ENCODE assay signal across 8 mouse cellular contexts in the genomic region with DNA sequence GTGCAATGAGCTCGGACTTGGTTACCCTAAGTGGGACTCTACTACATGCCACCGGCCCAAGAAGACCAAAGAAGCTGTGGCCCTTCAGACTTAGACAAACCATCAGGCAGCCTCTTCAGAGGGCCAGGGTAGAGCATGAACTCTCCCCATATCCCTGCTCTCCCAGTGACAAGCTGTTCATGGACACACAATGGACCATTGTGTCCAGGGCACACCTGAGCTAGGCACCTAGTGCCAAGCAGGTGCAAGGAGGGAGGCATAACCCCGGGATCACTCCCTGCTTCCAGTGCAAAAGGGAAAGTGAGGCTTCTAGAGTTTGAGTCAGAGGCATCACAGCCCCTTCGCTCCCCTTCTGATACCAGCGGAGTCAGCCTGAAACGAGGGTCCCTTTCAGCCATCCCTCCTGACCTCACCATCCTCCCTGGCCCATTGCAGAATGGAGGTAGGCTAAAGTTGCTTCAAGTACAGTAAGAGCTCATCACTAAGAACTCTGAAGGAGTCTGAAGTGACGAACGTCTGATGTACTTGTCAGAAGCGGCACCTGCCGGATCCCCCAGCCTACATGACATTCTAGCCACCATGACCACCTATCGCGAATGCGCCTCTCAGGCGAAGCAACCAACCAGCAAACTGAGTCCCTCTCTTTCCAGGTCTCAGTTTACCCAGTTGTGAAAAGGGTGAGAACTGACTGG. TPM values are rescaled to one million over a fixed set of nuclear protein-coding genes. Genes with fewer than 3 reads are reported as not detected.
DNase-seq lines count a peak whose midpoint lies in the region; ATAC-seq lines count a peak whose summit lies in the region.

No protein-coding gene starts in this region.

- no peaks in the 10 kb centered on the region for H3K9me3 ChIP-seq in kidney, embryonic 14.5 days (ENCODE audit: control insufficient read depth, low read length)
- no peaks in the 10 kb centered on the region for H3K9me3 ChIP-seq in hindbrain, embryonic 13.5 days
- H3K9me3 ChIP-seq in midbrain, embryonic 13.5 days, result no peaks in the 10 kb centered on the region

- ATAC-seq in kidney, embryonic 14.5 days (ENCODE audit: low FRiP score, low TSS enrichment), result no peak
- ATAC-seq in hindbrain, embryonic 13.5 days (ENCODE audit: low FRiP score), result no peak
- no peak for ATAC-seq in midbrain, embryonic 13.5 days

- no peak for DNase-seq in kidney, adult 8-10 months
- DNase-seq in T-cell, adult 2 months (ENCODE audit: low spot score), result peak; percentile 29
- DNase-seq in embryo, embryonic 10 days (ENCODE audit: low spot score), result no peak
- DNase-seq in thymus, postnatal 0 days (ENCODE audit: low spot score), result no peak
- no peak for DNase-seq in kidney, adult 9 months

- H3K4me3 ChIP-seq in kidney, embryonic 14.5 days (ENCODE audit: low read length), result peak overlapping the region; percentile 70
- peak overlapping the region; percentile 69 for H3K4me3 ChIP-seq in hindbrain, embryonic 13.5 days
- H3K4me3 ChIP-seq in midbrain, embryonic 13.5 days (replicated peaks), result peak overlapping the region; percentile 72

- H3K27ac ChIP-seq in kidney, embryonic 14.5 days (ENCODE audit: low read depth, low read length), result no peak overlapping the region
- no peak overlapping the region for H3K27ac ChIP-seq in hindbrain, embryonic 13.5 days
- no peak overlapping the region for H3K27ac ChIP-seq in midbrain, embryonic 13.5 days

- H3K9ac ChIP-seq in kidney, embryonic 14.5 days (ENCODE audit: low read depth, low read length), result peak overlapping the region; percentile 64
- H3K9ac ChIP-seq in hindbrain, embryonic 13.5 days, result peak overlapping the region; percentile 77
- peak overlapping the region; percentile 80 for H3K9ac ChIP-seq in midbrain, embryonic 13.5 days (replicated peaks)

- no peaks in the 10 kb centered on the region for H3K36me3 ChIP-seq in kidney, embryonic 14.5 days (ENCODE audit: control insufficient read depth, insufficient read depth, low read length)
- no peaks in the 10 kb centered on the region for H3K36me3 ChIP-seq in hindbrain, embryonic 13.5 days
- H3K36me3 ChIP-seq in midbrain, embryonic 13.5 days, result no peaks in the 10 kb centered on the region

- 21% methylated on average over 14 of the region's 14 CpGs for WGBS in kidney, embryonic 14.5 days
- WGBS in hindbrain, embryonic 13.5 days, result 24% methylated on average over 14 of the region's 14 CpGs
- WGBS in midbrain, embryonic 13.5 days, result 22% methylated on average over 14 of the region's 14 CpGs

- peak overlapping the region; percentile 95 for H3K4me2 ChIP-seq in kidney, embryonic 14.5 days (replicated peaks; ENCODE audit: low read depth, low read length)
- peak overlapping the region; percentile 98 for H3K4me2 ChIP-seq in hindbrain, embryonic 13.5 days
- H3K4me2 ChIP-seq in midbrain, embryonic 13.5 days (replicated peaks), result peak overlapping the region; percentile 99

- peaks cover 14% of the 10 kb centered on the region for H3K27me3 ChIP-seq in kidney, embryonic 14.5 days (ENCODE audit: control insufficient read depth, insufficient read depth, low read length)
- peaks cover 32% of the 10 kb centered on the region for H3K27me3 ChIP-seq in hindbrain, embryonic 13.5 days
- H3K27me3 ChIP-seq in midbrain, embryonic 13.5 days, result peaks cover 29% of the 10 kb centered on the region

- peaks cover 17% of the 10 kb centered on the region for H3K4me1 ChIP-seq in kidney, embryonic 14.5 days (ENCODE audit: control insufficient read depth, insufficient read depth, low read length)
- peaks cover 70% of the 10 kb centered on the region for H3K4me1 ChIP-seq in hindbrain, embryonic 13.5 days (replicated peaks)
- peaks cover 73% of the 10 kb centered on the region for H3K4me1 ChIP-seq in midbrain, embryonic 13.5 days (replicated peaks)

RNA-seq across cellular contexts. Expression of gene Nbeal2, which starts 0.9 kb away (rescaled TPM):
- polyA plus RNA-seq in kidney, embryonic 14.5 days (2014; fragmentation: Nextera tagmentation; extraction: Ambion mirVana), result 2.6 and 4.8 TPM in 2 replicates
- 2.4 TPM in 2 replicates for polyA plus RNA-seq in hindbrain, embryonic 13.5 days (2015; fragmentation: Nextera tagmentation; extraction: Ambion mirVana)
- 2.0 and 3.1 TPM in 2 replicates for polyA plus RNA-seq in midbrain, embryonic 13.5 days (2015; fragmentation: Nextera tagmentation; extraction: Ambion mirVana)
- 15.7 and 19.1 TPM in 2 replicates for polyA plus RNA-seq in thymus, postnatal 0 days (2015; fragmentation: Nextera tagmentation; extraction: Ambion mirVana)

RNA-seq across cellular contexts. Expression of gene Ccdc12, which starts 3.2 kb away (rescaled TPM):
- polyA plus RNA-seq in kidney, embryonic 14.5 days (2014; fragmentation: Nextera tagmentation; extraction: Ambion mirVana), result 160 and 193 TPM in 2 replicates
- polyA plus RNA-seq in hindbrain, embryonic 13.5 days (2015; fragmentation: Nextera tagmentation; extraction: Ambion mirVana), result 122 TPM in 2 replicates
- polyA plus RNA-seq in midbrain, embryonic 13.5 days (2015; fragmentation: Nextera tagmentation; extraction: Ambion mirVana), result 136 and 140 TPM in 2 replicates
- 210 and 226 TPM in 2 replicates for polyA plus RNA-seq in thymus, postnatal 0 days (2015; fragmentation: Nextera tagmentation; extraction: Ambion mirVana)

RNA-seq across cellular contexts. Expression of gene Nradd, which starts 28.9 kb away (rescaled TPM):
- polyA plus RNA-seq in kidney, embryonic 14.5 days (2014; fragmentation: Nextera tagmentation; extraction: Ambion mirVana), result 23.6 and 64.4 TPM in 2 replicates
- polyA plus RNA-seq in hindbrain, embryonic 13.5 days (2015; fragmentation: Nextera tagmentation; extraction: Ambion mirVana), result 34.9 and 38.0 TPM in 2 replicates
- polyA plus RNA-seq in midbrain, embryonic 13.5 days (2015; fragmentation: Nextera tagmentation; extraction: Ambion mirVana), result 33.8 and 36.6 TPM in 2 replicates
- 4.3 and 5.3 TPM in 2 replicates for polyA plus RNA-seq in thymus, postnatal 0 days (2015; fragmentation: Nextera tagmentation; extraction: Ambion mirVana)
